Mouse (Mus musculus) urinary bladder, postnatal 4 days (tissue): Measurements from ENCODE around the gene Myo16.

Experiments used
- DNase-seq, 2 experiments: peaks; one replicate each; pipeline ENCODE4 v3.0.0; 2021 to 2022; ENCODE audit warnings: low spot score in 2 of 2

The Myo16 gene

DNA sequence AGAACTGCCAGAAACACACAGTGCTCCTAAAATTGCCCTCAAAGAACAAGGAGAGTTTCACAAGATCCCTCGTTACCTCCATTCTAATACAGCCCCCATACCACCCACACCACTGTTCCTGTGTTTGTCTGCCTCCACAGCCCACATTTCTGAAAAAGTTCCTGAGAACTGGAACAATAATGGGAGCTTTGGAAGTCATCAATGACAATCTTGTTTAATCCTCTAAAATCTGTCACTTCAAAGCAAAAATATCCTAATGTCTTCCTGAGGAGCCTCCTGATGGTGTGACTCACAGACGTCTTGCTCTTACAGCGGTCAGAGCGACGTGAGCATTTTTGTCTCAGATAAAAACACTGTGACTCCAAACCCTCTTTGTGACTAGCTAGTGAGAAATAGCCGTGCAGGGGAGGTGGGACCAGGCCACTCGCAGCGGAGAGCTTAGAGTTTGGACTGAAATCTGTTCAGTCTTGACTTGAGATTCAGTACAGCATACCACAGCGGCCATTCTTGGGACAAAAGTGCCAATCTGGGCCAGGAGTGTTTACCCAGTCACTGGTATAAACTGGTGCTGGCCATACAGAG, 394.4 kb downstream of the Myo16 start:
- no peak for DNase-seq

- DNase-seq, result no peak
Observed at GRCm38 (mm10) chr8:10549434-10549833, 395.7 kb downstream of the Myo16 start.

GRCm38 (mm10) chr8:10557961-10558360, 404.2 kb downstream of the Myo16 start:
- DNase-seq, result no peak

DNA sequence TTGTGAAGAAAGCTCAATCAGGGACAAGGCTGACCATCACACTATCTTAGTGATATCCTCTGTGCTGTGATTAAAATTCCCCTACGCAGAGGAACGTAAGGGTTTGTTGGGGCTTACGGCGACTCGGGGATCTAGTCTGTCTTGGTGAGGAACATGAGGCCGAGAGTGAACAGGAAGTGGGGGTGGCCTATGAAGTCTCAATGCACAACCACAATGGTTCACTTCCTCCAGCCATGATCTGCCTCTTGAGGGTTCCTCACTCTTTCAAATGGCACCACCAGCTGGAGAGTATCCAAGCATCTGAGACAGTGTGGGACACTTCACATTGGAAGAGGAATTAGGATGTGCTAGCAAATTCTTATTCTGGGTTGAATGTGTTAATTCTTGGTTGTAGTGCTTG, 405.8 kb downstream of the Myo16 start:
- no peak for DNase-seq

- DNase-seq, result no peak
Observed at GRCm38 (mm10) chr8:10561616-10562015, 407.9 kb downstream of the Myo16 start.

DNA sequence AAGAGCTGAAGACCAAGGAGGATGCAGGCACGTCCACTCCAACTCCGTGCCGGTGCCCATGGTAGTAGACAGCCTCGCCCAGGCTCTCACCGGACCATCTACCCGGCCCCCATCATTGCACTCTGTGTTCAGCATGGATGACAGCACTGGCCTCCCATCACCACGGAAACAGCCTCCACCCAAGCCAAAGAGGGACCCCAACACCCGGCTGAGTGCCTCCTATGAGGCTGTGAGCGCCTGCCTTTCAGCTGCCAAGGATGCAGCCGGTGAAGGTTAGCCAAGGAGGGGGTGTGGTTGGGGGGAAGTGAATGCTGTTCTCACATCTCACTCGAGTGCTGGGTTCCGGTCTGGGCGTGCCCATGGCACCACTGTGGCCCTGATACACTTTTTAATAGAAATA, 408.3 kb downstream of the Myo16 start:
- DNase-seq, result no peak

GRCm38 (mm10) chr8:10562636-10563035, 408.9 kb downstream of the Myo16 start:
- DNase-seq, result no peak

- DNase-seq, result no peak
Observed at GRCm38 (mm10) chr8:10565231-10566029, 411.7 kb downstream of the Myo16 start.

DNA sequence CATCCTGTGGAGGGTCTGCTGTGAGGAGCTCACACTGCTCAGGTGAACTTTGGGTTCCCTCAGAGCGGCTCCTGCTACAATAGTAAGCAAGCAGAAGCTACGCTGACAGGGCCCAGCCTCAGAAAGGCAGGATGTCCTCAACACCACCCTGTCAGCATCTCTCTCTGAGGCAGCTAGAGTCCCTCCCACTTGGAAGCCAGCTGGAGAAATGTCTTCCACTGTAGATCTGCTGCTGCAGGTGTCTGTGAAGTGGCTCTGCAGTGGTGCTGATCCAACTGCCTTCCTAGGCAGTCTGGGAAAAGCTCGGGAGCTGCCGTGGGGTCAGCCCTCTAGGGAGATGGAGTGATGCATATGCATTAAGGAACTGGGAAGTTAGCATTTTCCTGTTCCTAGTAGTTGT, 414.7 kb downstream of the Myo16 start:
- no peak for DNase-seq

GRCm38 (mm10) chr8:10574096-10574495, 420.4 kb downstream of the Myo16 start:
- peak; percentile 64 to 86 for DNase-seq

DNA sequence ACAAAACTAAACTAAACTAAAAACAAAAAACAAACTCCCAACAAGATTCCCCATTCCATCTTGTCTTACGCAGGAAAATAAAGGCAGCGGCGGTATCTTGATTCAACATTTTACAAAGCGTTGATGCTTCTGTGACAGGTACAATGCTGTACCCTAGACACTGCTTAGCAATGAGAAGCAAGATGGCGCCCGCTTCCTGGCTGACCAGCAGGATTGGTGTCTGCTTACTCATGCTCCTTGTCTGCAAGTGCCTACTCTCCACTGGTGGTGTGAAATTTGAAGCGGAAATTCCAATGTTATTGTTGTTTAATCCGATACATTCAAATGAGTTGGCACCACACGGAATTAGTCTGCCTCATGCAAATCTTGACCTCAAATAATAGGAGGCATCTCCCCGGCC, 421.5 kb downstream of the Myo16 start:
- no peak for DNase-seq

GRCm38 (mm10) chr8:10586956-10587744, 433.4 kb downstream of the Myo16 start:
- no peak for DNase-seq

- no peak for DNase-seq
Observed at GRCm38 (mm10) chr8:10589422-10589933, 435.8 kb downstream of the Myo16 start.

GRCm38 (mm10) chr8:10592917-10593316, 439.2 kb downstream of the Myo16 start:
- no peak for DNase-seq

GRCm38 (mm10) chr8:10596353-10596752, 442.6 kb downstream of the Myo16 start:
- no peak for DNase-seq

DNA sequence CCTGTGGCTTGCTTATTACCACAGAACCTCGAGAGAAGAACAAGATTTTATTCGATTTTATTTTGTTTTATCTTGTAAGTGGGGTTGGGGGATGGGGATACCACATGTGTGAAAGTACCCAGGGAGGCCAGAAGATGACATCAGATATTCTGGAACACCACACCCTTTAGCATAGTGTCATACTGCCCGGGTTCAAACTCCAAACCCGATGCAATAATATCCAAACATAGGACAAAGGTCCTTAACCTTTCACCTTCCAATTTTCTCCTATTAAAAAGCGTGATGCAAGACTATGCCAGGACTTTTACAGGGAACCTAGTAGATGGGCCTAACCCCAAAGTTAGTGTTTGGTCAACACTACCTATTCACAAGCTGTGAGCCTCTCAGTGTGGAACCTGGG, 443.9 kb downstream of the Myo16 start:
- DNase-seq, result no peak

DNA sequence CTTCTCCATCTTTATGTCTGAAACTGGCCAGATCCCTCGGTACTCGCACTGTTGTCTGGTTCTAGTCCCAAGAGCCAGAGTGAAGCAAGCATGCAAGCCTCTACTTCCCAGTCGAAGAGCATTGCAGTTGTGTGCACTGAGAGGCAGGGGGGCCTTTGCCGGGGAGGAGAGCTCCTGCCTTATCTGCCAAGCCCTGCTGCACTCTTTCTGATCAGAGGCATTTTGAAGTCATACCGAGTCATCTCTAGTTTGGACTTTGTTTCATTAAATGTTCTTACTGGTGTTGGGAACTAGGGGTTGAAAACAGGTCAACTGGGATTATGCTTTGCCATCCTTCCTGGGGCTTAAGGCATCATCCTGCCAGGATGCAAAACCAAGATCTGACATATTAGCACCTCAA, 445.2 kb downstream of the Myo16 start:
- DNase-seq, result no peak

- no peak for DNase-seq
Observed at GRCm38 (mm10) chr8:10606028-10606815, 452.5 kb downstream of the Myo16 start.

DNA sequence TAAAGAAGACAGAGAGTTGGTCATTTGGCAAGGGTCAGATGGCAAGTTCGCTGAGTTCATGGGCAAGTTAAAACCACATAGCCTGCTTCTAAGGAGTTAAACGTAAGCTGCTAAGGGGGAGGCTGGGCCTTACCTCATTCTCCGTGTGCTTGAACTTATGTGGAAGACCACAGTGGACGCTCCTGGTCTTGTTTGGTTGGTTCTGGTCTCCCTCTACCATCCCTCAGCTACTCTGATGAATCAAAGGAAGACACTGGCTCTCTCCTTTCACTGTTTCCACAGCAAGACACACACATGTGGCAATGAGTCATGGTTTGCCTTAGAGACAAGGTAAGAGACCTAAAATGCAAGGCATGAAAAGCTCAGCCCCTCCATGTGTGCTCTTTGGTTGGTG, 453.1 kb downstream of the Myo16 start:
- DNase-seq, result no peak

GRCm38 (mm10) chr8:10611636-10612035, 457.9 kb downstream of the Myo16 start:
- no peak for DNase-seq

- no peak for DNase-seq
Observed at GRCm38 (mm10) chr8:10613371-10613770, 459.7 kb downstream of the Myo16 start.

GRCm38 (mm10) chr8:10619689-10620088, 466.0 kb downstream of the Myo16 start:
- no peak for DNase-seq
